Mouse (Mus musculus): ENCODE results near the gene Mtch1. TPM values are rescaled to one million over a fixed set of nuclear protein-coding genes. Genes with fewer than 3 reads are reported as not detected.

The Mtch1 gene
- total and polyA plus RNA-seq, 2 experiments from 2014 or later, result 517 to 605 TPM

DNA sequence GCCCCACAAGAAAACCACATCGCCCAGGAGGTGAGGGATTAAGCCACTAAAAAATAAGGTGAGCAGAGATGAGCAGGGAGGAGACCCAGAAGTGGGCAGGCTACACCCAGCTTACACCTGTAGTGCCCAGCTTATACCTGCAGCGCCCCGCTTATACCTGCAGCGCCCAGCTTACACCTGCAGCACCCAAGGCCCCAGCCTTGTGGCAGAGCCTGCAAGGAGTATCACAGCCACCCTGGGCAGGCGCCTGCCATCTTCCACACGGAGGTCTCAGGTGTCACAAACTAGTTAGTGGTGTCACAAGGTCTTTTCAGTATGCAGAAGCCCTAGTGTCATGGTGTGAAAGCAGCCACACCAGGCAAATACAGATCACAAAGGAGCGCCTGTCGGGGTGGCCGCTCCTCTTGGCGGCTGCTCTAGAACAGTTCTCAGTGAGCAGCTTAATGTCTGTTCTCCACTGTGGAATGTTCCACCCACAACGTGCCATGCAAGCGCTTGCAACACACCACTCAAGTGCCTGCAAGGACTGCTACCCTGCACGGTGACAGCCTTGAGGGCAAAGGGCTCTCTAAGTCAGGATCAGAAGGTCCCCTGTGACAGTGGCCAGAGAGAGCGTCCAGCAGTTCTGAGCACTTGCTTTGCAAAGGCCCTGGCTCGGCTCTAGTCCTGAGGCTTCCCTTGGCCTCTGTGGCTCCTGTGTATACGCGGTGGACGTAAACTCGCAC lies 11.3 kb downstream of the Mtch1 start:
- ATAC-seq (ENCODE audit: low FRiP score), result no peak
- WGBS, result 93% methylated on average over 19 of the region's 19 CpGs
- DNase-seq (ENCODE audit: low spot score), result no peak
- Histone ChIP-seq H3K9me3 (ENCODE audit: low read length) (no peaks in the 10 kb centered on the region), H3K4me2 (ENCODE audit: low read depth, low read length, poor library complexity, severe bottlenecking) (no peak overlapping the region), H3K27me3 (ENCODE audit: insufficient read depth, low read length) (no peaks in the 10 kb centered on the region), H3K9ac (replicated peaks; ENCODE audit: low read length, poor library complexity, severe bottlenecking) (no peak overlapping the region), H3K27ac (ENCODE audit: low read depth, low read length) (no peak overlapping the region), H3K4me3 (ENCODE audit: low read depth, low read length) (no peak overlapping the region), H3K4me1 (ENCODE audit: insufficient read depth, low read length) (no peaks in the 10 kb centered on the region; the same call in 1 of the 2 replicates), H3K36me3 (ENCODE audit: insufficient read depth, low read length) (peaks cover 80% of the 10 kb centered on the region)
- TF ChIP-seq CTCF (IDR thresholded peaks at IDR 0.05), result no peak

DNA sequence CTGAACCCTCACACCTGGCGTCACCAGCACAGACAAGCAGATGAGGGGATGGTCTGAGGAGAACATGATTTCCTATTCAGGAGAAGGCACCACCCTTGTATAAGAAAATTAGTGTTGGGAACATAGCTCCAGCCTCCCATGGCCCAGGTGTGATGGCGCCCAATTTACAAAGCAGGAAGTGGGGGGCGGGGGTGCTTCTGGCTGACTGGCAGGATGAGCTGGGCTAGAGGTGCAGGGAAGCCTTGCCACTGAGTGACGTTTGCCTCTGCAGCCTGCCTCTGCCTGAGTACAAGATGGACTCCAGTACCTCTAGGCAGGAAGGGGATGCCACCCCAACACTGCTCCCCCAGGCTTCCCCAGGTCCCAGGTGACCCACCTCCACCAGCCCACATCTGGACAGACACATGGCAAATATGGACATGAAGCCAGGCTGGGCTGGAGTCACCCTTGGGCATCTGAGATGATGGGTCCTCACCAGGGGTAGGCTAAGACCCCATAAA lies 15.5 kb downstream of the Mtch1 start:
- no peak overlapping the region for H3K4me3 ChIP-seq (ENCODE audit: low read depth, low read length)
- H3K9me3 ChIP-seq (ENCODE audit: low read length), result no peaks in the 10 kb centered on the region
- H3K27ac ChIP-seq (ENCODE audit: low read depth, low read length), result no peak overlapping the region
- DNase-seq (ENCODE audit: low spot score), result no peak
- 0 out of 2 replicates have a peak, but pooled peaks cover 2% of the 10 kb centered on the region for H3K4me1 ChIP-seq (ENCODE audit: insufficient read depth, low read length)
- WGBS, result 87% methylated on average over 4 of the region's 4 CpGs
- TF ChIP-seq CTCF (IDR thresholded peaks at IDR 0.05), result no peak
- no peak for ATAC-seq (ENCODE audit: low FRiP score)
- no peak overlapping the region for H3K9ac ChIP-seq (replicated peaks; ENCODE audit: low read length, poor library complexity, severe bottlenecking)
- H3K36me3 ChIP-seq (ENCODE audit: insufficient read depth, low read length), result peaks cover 56% of the 10 kb centered on the region
- H3K27me3 ChIP-seq (ENCODE audit: insufficient read depth, low read length), result no peaks in the 10 kb centered on the region
- no peak overlapping the region for H3K4me2 ChIP-seq (ENCODE audit: low read depth, low read length, poor library complexity, severe bottlenecking)

DNA sequence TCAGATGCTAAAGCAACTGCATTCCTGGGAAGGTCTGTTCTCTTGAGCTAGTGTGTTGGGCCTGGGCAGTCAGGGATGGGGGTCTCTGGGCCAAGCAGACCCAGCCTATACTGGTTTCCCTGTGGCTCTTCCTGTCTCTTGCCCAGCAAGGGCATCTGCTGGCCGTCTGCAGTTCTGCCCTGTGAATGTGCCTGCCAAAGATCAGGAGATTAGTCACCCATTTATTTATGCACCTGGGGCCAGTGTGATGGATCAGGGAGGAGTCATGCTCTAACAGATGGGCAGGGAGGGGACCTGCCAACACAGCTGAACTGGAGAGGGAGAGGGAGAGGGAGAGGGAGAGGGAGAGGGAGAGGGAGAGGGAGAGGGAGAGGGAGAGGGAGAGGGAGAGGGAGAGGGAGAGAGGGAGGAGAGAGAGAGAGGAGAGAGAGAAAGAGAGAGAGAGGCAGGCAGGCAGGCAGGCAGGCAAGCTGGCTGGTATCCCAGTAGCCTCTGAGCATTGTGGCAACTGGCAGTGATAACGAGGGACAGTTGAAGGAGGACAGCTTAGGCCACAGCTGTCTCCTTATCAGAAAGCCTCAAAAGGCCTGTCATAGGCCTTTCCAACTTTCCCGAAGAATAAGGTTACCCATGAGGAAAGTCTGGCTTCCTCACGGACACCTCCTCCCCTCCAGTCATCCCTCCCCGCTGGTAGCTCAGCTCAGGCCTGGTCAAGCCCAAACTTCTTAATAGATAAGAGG lies 16.9 kb downstream of the Mtch1 start:
- WGBS, result 27% methylated on average over 5 of the region's 5 CpGs
- Histone ChIP-seq H3K9ac (replicated peaks; ENCODE audit: low read length, poor library complexity, severe bottlenecking) (no peak overlapping the region), H3K4me1 (ENCODE audit: insufficient read depth, low read length) (peaks cover 12% of the 10 kb centered on the region), H3K27ac (ENCODE audit: low read depth, low read length) (peak overlapping the region; percentile 59; the same call in 1 of the 2 replicates), H3K4me3 (ENCODE audit: low read depth, low read length) (no peak overlapping the region), H3K27me3 (ENCODE audit: insufficient read depth, low read length) (no peaks in the 10 kb centered on the region), H3K36me3 (ENCODE audit: insufficient read depth, low read length) (peaks cover 43% of the 10 kb centered on the region), H3K9me3 (ENCODE audit: low read length) (no peaks in the 10 kb centered on the region), H3K4me2 (ENCODE audit: low read depth, low read length, poor library complexity, severe bottlenecking) (no peak overlapping the region)
- TF ChIP-seq CTCF (IDR thresholded peaks at IDR 0.05), result peak; percentile 25; the same call in 1 of the 2 replicates
- DNase-seq (ENCODE audit: low spot score), result peak; percentile 76
- ATAC-seq (ENCODE audit: low FRiP score), result no peak

DNA sequence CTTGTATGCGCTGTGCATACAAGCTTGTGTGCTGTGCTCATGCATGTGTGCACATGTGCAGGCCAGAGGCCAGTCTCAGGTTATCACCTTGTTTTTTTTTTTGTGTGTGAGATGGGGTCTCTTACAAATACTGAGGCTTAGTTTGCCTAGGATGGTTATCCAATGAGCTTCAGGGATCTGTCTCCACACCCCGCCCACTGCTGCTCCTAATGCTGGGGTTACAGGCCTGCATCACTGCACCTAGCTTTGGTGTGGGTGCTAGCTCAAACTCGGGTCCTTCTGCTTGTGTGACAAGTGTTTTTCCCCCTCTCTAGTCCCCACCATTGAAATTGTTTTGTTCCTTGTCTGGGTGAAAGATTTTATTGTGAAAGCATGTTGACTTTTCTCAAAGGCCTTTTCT lies 17.5 kb downstream of the Mtch1 start:
- Histone ChIP-seq H3K9me3 (ENCODE audit: low read length) (no peaks in the 10 kb centered on the region), H3K27ac (ENCODE audit: low read depth, low read length) (0 out of 2 replicates have a peak overlapping the region, but pooled peaks have one; percentile 26), H3K4me3 (ENCODE audit: low read depth, low read length) (no peak overlapping the region), H3K27me3 (ENCODE audit: insufficient read depth, low read length) (no peaks in the 10 kb centered on the region), H3K36me3 (ENCODE audit: insufficient read depth, low read length) (peaks cover 37% of the 10 kb centered on the region), H3K4me2 (ENCODE audit: low read depth, low read length, poor library complexity, severe bottlenecking) (no peak overlapping the region), H3K4me1 (ENCODE audit: insufficient read depth, low read length) (peaks cover 12% of the 10 kb centered on the region), H3K9ac (replicated peaks; ENCODE audit: low read length, poor library complexity, severe bottlenecking) (no peak overlapping the region)
- 84% methylated on average over 3 of the region's 3 CpGs for WGBS
- ATAC-seq (ENCODE audit: low FRiP score) (no peak), DNase-seq (ENCODE audit: low spot score) (no peak)
- no peak for TF ChIP-seq CTCF (IDR thresholded peaks at IDR 0.05)

DNA sequence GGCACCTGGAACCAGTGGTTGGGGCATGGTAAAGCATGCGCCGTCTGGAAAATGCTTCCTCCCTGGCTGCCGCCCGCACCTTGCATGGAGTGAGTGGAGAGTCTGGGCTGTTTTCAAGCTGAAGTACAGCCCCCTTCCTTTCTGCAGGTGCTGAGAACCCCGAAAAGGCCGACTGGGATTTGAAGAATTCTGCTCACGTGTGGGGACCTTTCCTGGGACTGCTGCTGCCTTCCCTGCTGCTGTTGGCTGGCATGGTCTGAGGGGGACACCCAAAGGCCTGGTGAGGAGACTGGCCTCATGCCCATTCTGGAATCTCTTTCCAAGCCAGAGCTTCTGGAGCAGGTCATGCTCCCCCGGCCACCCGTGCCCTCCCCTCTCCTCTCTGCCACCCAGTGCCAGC lies 20.0 kb downstream of the Mtch1 start:
- DNase-seq (ENCODE audit: low spot score) (no peak), ATAC-seq (ENCODE audit: low FRiP score) (no peak)
- no peaks in the 10 kb centered on the region for H3K27me3 ChIP-seq (ENCODE audit: insufficient read depth, low read length)
- H3K4me2 ChIP-seq (ENCODE audit: low read depth, low read length, poor library complexity, severe bottlenecking), result no peak overlapping the region
- H3K4me3 ChIP-seq (ENCODE audit: low read depth, low read length), result no peak overlapping the region
- H3K4me1 ChIP-seq (ENCODE audit: insufficient read depth, low read length), result peaks cover 12% of the 10 kb centered on the region
- 84% methylated on average over 9 of the region's 9 CpGs for WGBS
- no peaks in the 10 kb centered on the region for H3K9me3 ChIP-seq (ENCODE audit: low read length)
- peak overlapping the region; percentile 74 for H3K27ac ChIP-seq (ENCODE audit: low read depth, low read length)
- H3K36me3 ChIP-seq (ENCODE audit: insufficient read depth, low read length), result peaks cover 18% of the 10 kb centered on the region
- H3K9ac ChIP-seq (replicated peaks; ENCODE audit: low read length, poor library complexity, severe bottlenecking), result no peak overlapping the region
- no peak for TF ChIP-seq CTCF (IDR thresholded peaks at IDR 0.05)

Measured in midbrain, postnatal 0 days (tissue).